Mouse (Mus musculus): ENCODE measurements around the gene Cryba1. TPM values are rescaled to one million over a fixed set of nuclear protein-coding genes. Genes with fewer than 3 reads are reported as not detected.
"Not testable (repeated sequence)": the region's sequence is repeated elsewhere in the genome, so short reads cannot be mapped to it uniquely, and the experiment has no call there.

Cryba1 gene
- polyA plus RNA-seq, 1 experiment from 2014 or later = 0.20 TPM

DNA sequence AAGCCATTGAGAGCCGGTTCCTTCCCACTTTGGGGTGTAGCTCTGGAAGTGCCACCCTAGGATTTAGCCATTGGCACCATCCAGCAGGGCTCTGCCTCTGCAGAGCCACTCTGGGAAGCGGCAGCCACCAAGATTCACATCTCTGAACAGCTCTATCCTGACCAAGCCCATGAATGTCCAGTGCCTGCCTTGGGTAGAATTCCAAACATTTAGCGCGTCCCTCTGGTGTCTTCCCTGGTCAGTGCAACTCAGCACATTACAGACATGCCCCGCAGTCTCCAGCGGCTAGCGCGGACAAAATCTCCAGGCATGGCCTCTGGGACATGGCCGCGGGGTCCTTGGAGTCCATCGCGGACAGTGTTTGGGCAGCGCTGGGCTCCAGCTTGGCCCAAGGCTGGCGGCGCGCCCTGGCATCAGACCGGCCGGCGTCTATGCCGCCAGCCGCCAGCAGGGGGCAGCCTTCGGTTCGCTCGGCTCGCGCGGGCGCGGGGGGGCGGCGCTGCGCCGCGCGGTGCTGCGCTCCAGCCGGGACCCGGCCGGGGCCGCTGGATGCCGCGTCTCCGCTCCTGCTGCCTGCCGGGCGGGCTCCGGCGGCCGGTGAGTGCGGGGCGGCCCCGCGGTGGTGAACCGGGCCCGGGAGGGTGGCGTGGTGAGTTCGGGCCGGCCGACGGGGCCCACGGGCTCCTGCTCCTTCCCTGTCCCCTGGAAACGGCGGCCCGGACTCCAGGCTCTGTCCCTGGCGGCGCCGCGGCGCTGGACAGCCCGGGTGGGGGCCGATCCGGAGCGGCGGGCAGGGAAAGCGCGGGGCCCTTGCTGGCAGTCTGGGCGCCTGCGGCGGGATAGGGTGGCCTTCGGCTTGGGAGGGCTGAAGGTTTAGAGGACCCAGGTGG lies 37.9 kb upstream of the Cryba1 start, which contains the start of gene Myo18a:
TSS of gene Myo18a (plus strand) at position 464 of the 890 bp plus-strand sequence.
- Histone ChIP-seq H3K4me1 (ENCODE audit: control insufficient read depth, insufficient read depth, low read depth, low read length) (peaks cover 32% of the 10 kb centered on the region), H3K9ac (ENCODE audit: low read depth, low read length) (peak within 1 kb of the TSS; percentile 99), H3K4me3 (ENCODE audit: low read length) (peak within 1 kb of the TSS; percentile 87), H3K27ac (ENCODE audit: low read depth, low read length) (peak within 1 kb of the TSS; percentile 88), H3K4me2 (ENCODE audit: low read length) (peak within 1 kb of the TSS; percentile 81), H3K9me3 (ENCODE audit: control insufficient read depth, low read length) (no peaks in the 10 kb centered on the region), H3K27me3 (replicated peaks; ENCODE audit: control insufficient read depth, insufficient read depth, low read length) (no peaks in the 10 kb centered on the region; the same call in 1 of the 2 replicates), H3K36me3 (ENCODE audit: control insufficient read depth, insufficient read depth, low read length) (no peaks in the 10 kb centered on the region)
- 2% methylated on average over 54 of the region's 79 CpGs for WGBS
- peak; percentile 87 for ATAC-seq

- Histone ChIP-seq H3K4me3 (ENCODE audit: low read length) (no peak overlapping the region), H3K9me3 (ENCODE audit: control insufficient read depth, low read length) (no peaks in the 10 kb centered on the region), H3K27me3 (replicated peaks; ENCODE audit: control insufficient read depth, insufficient read depth, low read length) (no peaks in the 10 kb centered on the region; the same call in 1 of the 2 replicates), H3K4me1 (ENCODE audit: control insufficient read depth, insufficient read depth, low read depth, low read length) (peaks cover 15% of the 10 kb centered on the region), H3K36me3 (ENCODE audit: control insufficient read depth, insufficient read depth, low read length) (no peaks in the 10 kb centered on the region), H3K9ac (ENCODE audit: low read depth, low read length) (no peak overlapping the region), H3K4me2 (ENCODE audit: low read length) (no peak overlapping the region), H3K27ac (ENCODE audit: low read depth, low read length) (no peak overlapping the region)
- ATAC-seq = no peak
- WGBS = 89% methylated on average over 4 of the region's 4 CpGs
These were observed 34.9 kb upstream of the Cryba1 start for GRCm38 (mm10) chr11:77760031-77760430.

DNA sequence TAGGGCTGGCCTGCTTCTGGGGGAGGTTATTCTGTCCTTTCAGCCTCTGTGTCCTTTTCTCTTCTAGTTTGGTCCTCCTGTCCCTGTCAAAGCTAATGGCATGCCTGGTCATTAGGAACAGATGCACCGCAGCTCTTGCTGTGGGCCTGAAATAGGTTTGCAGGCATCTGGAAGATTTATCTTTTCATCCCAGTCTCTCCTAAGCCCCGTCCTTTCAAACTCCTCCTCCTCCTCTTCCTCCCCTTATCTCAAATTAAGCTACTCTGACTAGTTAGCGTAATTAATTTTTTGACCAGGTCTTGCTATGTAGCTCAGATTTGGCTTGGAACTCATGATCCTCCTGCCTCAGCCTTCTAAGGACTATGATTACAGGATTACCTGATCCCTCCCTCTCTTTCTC lies 28.4 kb upstream of the Cryba1 start:
- Histone ChIP-seq H3K36me3 (ENCODE audit: control insufficient read depth, insufficient read depth, low read length) (no peaks in the 10 kb centered on the region), H3K27me3 (replicated peaks; ENCODE audit: control insufficient read depth, insufficient read depth, low read length) (no peaks in the 10 kb centered on the region), H3K27ac (ENCODE audit: low read depth, low read length) (no peak overlapping the region), H3K9ac (ENCODE audit: low read depth, low read length) (no peak overlapping the region), H3K4me3 (ENCODE audit: low read length) (no peak overlapping the region), H3K4me2 (ENCODE audit: low read length) (no peak overlapping the region), H3K9me3 (ENCODE audit: control insufficient read depth, low read length) (no peaks in the 10 kb centered on the region), H3K4me1 (ENCODE audit: control insufficient read depth, insufficient read depth, low read depth, low read length) (no peaks in the 10 kb centered on the region)
- ATAC-seq = no peak
- 84% methylated on average over 3 of the region's 3 CpGs for WGBS

DNA sequence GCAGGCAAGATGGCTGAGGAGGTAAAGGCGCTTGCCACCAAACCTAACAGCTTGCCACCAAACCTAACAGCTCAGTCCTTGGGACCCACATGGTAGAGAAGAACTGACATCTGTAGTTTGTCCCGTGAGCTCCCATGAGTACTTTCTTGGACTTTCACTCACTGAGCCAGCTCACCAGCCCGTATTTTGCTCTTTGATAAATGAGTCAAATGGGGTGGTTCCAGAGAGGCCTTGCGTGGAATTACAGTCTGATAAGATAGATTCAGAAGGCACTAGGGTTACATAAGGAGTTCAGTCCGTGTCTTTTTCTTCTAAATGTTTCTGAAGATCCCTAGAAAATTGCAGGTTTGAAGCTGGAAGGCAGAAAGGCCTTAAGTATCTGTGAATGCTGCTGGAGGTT lies 27.4 kb upstream of the Cryba1 start:
- Histone ChIP-seq H3K27ac (ENCODE audit: low read depth, low read length) (no peak overlapping the region), H3K9me3 (ENCODE audit: control insufficient read depth, low read length) (no peaks in the 10 kb centered on the region), H3K36me3 (ENCODE audit: control insufficient read depth, insufficient read depth, low read length) (no peaks in the 10 kb centered on the region), H3K27me3 (replicated peaks; ENCODE audit: control insufficient read depth, insufficient read depth, low read length) (no peaks in the 10 kb centered on the region), H3K4me1 (ENCODE audit: control insufficient read depth, insufficient read depth, low read depth, low read length) (no peaks in the 10 kb centered on the region), H3K9ac (ENCODE audit: low read depth, low read length) (no peak overlapping the region), H3K4me2 (ENCODE audit: low read length) (no peak overlapping the region), H3K4me3 (ENCODE audit: low read length) (no peak overlapping the region)
- WGBS = 83% methylated on average over 5 of the region's 5 CpGs
- ATAC-seq = no peak

- ATAC-seq = no peak
- WGBS = 69% methylated on average over 5 of the region's 5 CpGs
These were observed 23.9 kb upstream of the Cryba1 start for GRCm38 (mm10) chr11:77748996-77749395.

DNA sequence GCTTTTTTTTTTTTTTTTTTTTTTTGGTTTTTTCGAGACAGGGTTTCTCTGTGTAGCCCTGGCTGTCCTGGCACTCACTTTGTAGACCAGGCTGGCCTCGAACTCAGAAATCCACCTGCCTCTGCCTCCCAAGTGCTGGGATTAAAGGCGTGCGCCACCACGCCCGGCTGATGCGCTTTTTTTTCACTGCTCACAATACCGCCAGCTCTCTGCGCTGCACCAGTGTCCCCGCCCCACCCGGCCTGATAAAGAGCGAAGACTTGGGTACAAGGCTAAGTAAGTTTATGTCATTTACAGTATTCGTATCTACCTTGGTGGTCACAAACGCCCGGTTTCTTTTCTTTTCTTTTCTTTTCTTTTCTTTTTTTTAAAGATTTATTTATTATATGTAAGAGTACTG lies 22.0 kb upstream of the Cryba1 start:
- H3K9me3 ChIP-seq (ENCODE audit: control insufficient read depth, low read length); H3K4me2 ChIP-seq (ENCODE audit: low read length); H3K9ac ChIP-seq (ENCODE audit: low read depth, low read length); H3K4me3 ChIP-seq (ENCODE audit: low read length); H3K27ac ChIP-seq (ENCODE audit: low read depth, low read length); H3K4me1 ChIP-seq (ENCODE audit: control insufficient read depth, insufficient read depth, low read depth, low read length); H3K27me3 ChIP-seq (replicated peaks; ENCODE audit: control insufficient read depth, insufficient read depth, low read length); H3K36me3 ChIP-seq (ENCODE audit: control insufficient read depth, insufficient read depth, low read length); ATAC-seq: not testable (repeated sequence)
- WGBS = 94% methylated on average over 14 of the region's 15 CpGs

More at GRCm38 (mm10) chr11:77748996-77749395, 23.9 kb upstream of the Cryba1 start:
- Histone ChIP-seq H3K4me2 (ENCODE audit: low read length) (no peak overlapping the region), H3K9me3 (ENCODE audit: control insufficient read depth, low read length) (no peaks in the 10 kb centered on the region), H3K9ac (ENCODE audit: low read depth, low read length) (no peak overlapping the region), H3K4me3 (ENCODE audit: low read length) (no peak overlapping the region), H3K27me3 (replicated peaks; ENCODE audit: control insufficient read depth, insufficient read depth, low read length) (no peaks in the 10 kb centered on the region), H3K36me3 (ENCODE audit: control insufficient read depth, insufficient read depth, low read length) (no peaks in the 10 kb centered on the region), H3K27ac (ENCODE audit: low read depth, low read length) (no peak overlapping the region), H3K4me1 (ENCODE audit: control insufficient read depth, insufficient read depth, low read depth, low read length) (no peaks in the 10 kb centered on the region)

DNA sequence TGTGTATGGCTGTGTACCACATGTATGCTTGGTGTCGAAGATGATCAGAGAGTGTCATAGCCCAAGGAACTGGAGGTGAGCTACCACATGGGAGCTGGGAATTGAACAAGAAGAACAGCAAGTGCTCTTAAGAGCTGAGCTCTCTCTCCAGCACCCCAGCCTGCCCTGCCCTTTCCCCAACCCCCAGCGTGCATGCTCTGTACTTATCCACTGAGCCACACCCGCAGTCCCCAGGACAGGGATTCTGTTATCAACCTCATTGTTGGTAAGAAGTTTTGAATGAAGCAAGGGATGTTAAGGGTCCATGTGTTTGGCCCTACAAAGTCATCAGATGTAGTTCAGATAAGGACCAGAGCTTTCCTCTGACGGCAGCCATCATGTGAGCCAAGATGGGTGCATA lies 21.6 kb upstream of the Cryba1 start:
- no peaks in the 10 kb centered on the region for H3K9me3 ChIP-seq (ENCODE audit: control insufficient read depth, low read length)
- H3K4me3 ChIP-seq (ENCODE audit: low read length) = no peak overlapping the region
- H3K9ac ChIP-seq (ENCODE audit: low read depth, low read length) = no peak overlapping the region
- no peaks in the 10 kb centered on the region for H3K27me3 ChIP-seq (replicated peaks; ENCODE audit: control insufficient read depth, insufficient read depth, low read length)
- no peak for ATAC-seq
- 88% methylated on average over 4 of the region's 4 CpGs for WGBS
- no peak overlapping the region for H3K27ac ChIP-seq (ENCODE audit: low read depth, low read length)
- no peaks in the 10 kb centered on the region for H3K36me3 ChIP-seq (ENCODE audit: control insufficient read depth, insufficient read depth, low read length)
- no peak overlapping the region for H3K4me2 ChIP-seq (ENCODE audit: low read length)
- no peaks in the 10 kb centered on the region for H3K4me1 ChIP-seq (ENCODE audit: control insufficient read depth, insufficient read depth, low read depth, low read length)

DNA sequence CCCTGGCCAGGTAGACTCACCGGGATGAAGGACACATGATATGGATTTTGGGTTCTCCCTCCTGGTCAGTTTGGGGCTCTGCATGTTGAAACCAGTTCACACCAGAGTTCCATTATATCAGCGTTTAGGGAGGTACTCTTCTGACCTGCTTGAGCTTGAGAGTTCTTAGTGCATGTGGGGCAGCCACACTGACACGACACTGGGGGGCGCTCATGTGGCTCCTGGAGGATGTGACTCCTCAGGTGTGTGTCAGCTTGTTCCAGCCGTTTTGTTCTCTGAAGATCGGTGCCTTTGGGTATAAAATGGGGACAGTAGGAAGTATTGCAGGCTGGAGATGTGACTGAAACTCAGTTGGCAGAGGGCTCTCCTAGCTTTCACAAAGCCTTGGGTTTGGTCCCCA lies 18.9 kb upstream of the Cryba1 start:
- Histone ChIP-seq H3K27ac (ENCODE audit: low read depth, low read length) (no peak overlapping the region), H3K9me3 (ENCODE audit: control insufficient read depth, low read length) (no peaks in the 10 kb centered on the region), H3K27me3 (replicated peaks; ENCODE audit: control insufficient read depth, insufficient read depth, low read length) (no peaks in the 10 kb centered on the region), H3K9ac (ENCODE audit: low read depth, low read length) (no peak overlapping the region), H3K36me3 (ENCODE audit: control insufficient read depth, insufficient read depth, low read length) (no peaks in the 10 kb centered on the region), H3K4me1 (ENCODE audit: control insufficient read depth, insufficient read depth, low read depth, low read length) (no peaks in the 10 kb centered on the region), H3K4me3 (ENCODE audit: low read length) (no peak overlapping the region), H3K4me2 (ENCODE audit: low read length) (no peak overlapping the region)
- no peak for ATAC-seq
- 39% methylated on average over 6 of the region's 6 CpGs for WGBS

DNA sequence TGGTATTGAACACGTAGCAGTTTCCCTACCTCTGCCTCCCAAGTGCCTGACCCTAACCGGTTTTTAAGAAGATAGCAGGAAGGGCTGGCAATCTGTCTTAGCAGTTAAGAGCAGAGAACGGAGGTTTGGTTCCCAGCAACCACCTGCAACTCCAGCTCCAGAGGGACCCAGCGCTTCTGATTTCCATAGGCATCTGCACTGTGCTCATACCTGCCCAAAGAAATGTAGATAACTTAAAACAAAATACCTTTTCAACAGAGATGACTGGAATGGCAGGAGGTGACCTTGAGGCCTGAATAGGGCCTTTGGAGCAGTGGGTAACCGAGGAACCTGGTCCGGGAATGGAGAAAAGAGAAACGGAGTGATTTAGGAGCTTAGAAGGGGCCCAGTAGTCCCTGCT lies 13.5 kb upstream of the Cryba1 start:
- Histone ChIP-seq H3K27me3 (replicated peaks; ENCODE audit: control insufficient read depth, insufficient read depth, low read length) (no peaks in the 10 kb centered on the region), H3K4me2 (ENCODE audit: low read length) (no peak overlapping the region), H3K27ac (ENCODE audit: low read depth, low read length) (no peak overlapping the region), H3K9ac (ENCODE audit: low read depth, low read length) (no peak overlapping the region), H3K9me3 (ENCODE audit: control insufficient read depth, low read length) (no peaks in the 10 kb centered on the region), H3K4me3 (ENCODE audit: low read length) (no peak overlapping the region), H3K4me1 (ENCODE audit: control insufficient read depth, insufficient read depth, low read depth, low read length) (no peaks in the 10 kb centered on the region), H3K36me3 (ENCODE audit: control insufficient read depth, insufficient read depth, low read length) (no peaks in the 10 kb centered on the region)
- ATAC-seq = no peak
- 54% methylated on average over 7 of the region's 7 CpGs for WGBS

All from hindbrain, embryonic 16.5 days (tissue).